Mouse (Mus musculus) adrenal gland, postnatal 25 days (tissue): ENCODE results near the gene Oxa1l. TPM values are rescaled to one million over a fixed set of nuclear protein-coding genes. Genes with fewer than 3 reads are reported as not detected.
A peak's percentile ranks its signal among the peaks of the same experiment; 100 is the strongest.
"Not testable (repeated sequence)": the region's sequence is repeated elsewhere in the genome, so short reads cannot be mapped to it uniquely, and the experiment has no call there.

Source experiments
- DNase-seq: peaks from one replicate; pipeline ENCODE4 v3.0.0; 2021; ENCODE audit warnings: mixed read lengths
- long read RNA-seq: library from polyadenylated mRNA; stranded (forward); transcript quantifications from one replicate; pipeline ENCODE4 v2.0.0, GENCODE M21; 2021
- total RNA-seq: library from RNA; stranded (reverse); gene quantifications from 2 replicates; pipeline ENCODE4 v1.2.3, GENCODE M21; 2021

The Oxa1l gene
- 111 and 126 TPM in 2 replicates for total RNA-seq
- long read RNA-seq, transcript Oxa1l-201 (10 exons, 2,538 nt): major isoform, 39 of 66 reads
- long read RNA-seq, partial matches to known transcripts: 14 of 66 reads
- long read RNA-seq, other reads (novel, unspliced or antisense): 12 of 66 reads

DNA sequence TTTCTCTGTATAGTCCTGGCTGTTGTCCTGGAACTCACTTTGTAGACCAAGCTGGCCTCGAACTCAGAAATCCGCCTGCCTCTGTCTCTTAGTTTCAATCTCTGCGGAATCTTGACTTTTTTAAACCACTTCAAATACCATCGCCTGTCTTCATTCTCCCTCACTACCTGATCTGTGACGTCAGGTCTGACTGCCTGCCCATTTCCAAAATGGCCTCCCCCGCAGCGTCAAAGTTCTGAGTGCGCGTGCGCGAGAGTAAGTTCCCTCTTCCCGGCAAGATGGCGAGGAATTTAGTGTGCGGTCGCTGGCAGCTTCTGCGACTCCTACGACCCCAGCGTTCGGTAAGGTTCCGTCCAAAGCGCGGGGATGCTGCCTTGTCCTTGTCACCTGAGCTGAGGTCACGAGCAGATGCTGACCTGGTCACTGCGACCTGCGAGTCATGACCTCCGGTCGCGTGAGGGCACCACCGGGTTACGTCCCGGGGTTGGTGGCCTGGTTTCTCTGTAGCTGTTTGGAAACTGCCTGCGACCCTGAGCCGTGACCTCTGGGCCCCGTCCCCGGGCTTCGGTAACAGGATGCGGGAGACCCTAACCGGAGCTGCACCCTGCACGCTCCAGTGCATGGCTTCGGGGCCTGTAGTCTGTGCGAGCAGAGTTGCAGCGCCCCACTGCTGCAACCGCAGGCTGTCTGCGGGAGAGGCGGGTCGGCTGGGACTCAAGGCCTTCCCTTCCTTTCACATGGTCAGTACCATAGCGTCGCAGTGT is at the start of gene Oxa1l:
Gene Oxa1l (plus strand): TSS at position 258 of the 764 bp plus-strand sequence.
- peak; percentile 96 for DNase-seq

DNA sequence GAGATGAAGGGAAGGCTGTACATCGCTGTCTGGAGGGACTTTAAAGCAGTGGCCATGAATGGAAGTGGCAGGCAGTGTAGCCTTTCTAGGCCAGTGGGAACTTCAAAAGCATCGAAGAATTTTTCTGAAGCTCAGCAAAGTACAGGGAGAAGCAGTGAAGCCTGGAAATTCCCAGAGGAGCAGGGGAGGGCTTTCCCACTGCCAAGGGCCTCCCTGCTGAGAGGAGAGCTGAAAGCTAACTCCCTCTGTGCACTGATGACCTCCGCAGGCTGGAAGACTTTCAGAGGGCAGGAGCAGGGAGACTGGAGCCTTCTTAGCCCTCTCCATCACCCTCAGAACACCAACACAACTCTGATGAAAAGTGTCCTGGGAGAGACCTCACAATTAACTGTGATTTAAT is 48.9 kb upstream of the Oxa1l start:
- peak; percentile 8 for DNase-seq

DNA sequence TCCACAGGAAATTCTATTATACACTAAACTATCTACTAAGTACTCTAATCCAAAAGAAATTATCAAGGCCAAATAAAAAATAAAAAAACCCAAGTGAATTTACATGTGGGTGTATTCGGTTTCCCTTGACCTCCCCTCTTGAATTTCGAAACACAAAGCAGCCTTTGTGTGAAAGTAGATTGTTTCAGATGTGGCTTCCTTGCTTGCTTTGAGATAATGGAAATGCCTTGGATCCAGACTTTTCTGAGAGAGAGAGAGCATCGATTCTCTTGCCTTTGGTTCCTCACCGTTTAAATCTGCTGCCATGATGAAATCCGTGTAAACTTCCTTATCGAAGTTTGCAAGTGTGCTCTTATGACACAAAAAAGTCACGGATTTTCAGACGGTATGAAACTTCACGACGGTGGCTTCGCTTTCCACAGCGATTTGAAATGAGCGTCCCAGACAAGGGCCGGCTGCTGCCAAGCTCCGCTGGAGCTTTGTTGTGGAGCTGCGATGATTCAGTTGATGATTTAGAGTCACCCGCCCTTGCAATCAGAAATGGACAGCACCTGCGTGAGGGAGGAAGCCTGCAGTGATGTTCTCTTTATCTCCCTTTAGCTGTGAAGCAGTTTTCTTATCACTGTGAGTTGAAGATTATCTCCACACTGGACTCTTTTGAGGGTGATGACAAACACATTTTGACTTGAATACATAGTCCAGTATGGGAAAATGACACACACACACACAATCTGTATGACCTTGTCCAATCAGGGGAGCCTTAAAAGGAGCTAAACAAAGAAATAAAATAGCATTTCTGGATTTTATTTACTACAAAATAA is 38.9 kb upstream of the Oxa1l start:
- peak; percentile 26 for DNase-seq

DNA sequence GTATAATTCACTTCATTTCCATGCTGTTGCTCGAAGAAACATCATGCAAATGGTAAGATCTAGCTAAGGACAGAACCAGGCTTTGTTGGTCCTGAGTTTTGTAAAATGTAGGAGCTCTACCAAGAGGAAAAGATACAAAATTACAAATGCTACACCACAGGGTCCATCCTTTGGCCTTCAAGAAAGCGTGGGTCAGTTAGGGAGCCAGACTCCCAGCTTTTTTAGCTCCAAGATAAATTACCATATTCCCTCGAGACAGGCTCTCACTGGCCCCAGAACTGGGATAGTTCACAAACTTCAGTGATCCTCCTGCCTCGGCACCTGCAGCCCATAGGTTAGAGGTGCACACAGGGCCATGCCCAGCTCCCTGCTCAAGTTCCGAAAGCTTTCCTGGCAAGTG is 36.1 kb upstream of the Oxa1l start:
- DNase-seq: no peak

DNA sequence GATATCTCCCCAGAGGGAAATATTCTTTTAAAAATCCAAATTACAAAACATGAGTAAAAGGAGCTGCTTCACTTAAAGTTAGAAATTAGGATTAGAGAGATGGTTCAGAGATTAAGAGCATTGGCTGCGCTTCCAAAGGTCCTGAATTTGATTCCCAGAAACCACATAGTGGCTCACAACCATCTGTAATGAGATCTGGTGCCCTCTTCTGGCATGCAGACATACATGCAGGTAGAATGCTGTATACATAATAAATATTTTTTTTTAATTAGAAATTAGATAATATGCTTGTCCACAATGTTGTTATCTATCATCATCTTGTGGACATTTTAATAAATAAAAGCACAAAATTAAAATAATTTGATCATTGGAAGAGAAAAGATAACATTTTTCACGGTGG is 32.1 kb upstream of the Oxa1l start:
- no peak for DNase-seq

DNA sequence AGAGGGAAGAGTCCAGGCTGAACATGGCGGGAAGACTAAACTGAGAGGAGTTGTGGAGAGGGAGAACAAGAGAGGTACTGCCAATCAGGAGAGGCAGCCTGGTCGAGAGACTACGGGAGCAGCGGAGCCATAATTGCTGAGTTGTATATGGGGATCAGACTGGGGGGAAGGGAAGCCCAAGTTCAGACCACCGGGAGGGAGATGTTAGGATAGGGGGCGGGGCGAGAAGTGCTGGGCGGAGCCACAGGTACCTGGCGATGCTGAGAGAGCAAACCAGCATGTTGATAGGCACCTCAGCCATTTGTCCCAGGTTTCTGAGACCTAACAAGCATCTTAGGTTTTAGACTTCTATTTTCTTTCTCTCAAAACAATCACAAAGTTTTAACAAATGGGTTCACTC is 31.4 kb upstream of the Oxa1l start:
- DNase-seq: no peak

DNA sequence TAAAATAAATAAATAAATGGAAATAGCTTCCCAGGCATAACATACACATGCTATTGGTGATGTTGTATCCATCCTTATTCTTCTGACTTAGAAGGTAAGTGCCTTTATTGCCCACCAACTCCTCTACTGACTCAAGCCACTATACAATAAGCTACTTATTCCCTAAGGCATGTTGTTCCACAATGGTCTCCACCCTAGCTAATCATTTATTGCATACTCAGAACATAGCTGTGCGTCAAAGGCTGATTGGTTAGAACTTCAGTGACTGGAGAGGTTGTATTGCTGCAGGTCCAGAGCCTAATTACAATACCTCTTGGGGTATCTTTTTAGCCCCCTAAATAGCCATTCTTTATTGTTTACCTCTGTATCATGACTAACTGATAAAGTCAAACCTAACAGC is 29.5 kb upstream of the Oxa1l start:
- no peak for DNase-seq

DNA sequence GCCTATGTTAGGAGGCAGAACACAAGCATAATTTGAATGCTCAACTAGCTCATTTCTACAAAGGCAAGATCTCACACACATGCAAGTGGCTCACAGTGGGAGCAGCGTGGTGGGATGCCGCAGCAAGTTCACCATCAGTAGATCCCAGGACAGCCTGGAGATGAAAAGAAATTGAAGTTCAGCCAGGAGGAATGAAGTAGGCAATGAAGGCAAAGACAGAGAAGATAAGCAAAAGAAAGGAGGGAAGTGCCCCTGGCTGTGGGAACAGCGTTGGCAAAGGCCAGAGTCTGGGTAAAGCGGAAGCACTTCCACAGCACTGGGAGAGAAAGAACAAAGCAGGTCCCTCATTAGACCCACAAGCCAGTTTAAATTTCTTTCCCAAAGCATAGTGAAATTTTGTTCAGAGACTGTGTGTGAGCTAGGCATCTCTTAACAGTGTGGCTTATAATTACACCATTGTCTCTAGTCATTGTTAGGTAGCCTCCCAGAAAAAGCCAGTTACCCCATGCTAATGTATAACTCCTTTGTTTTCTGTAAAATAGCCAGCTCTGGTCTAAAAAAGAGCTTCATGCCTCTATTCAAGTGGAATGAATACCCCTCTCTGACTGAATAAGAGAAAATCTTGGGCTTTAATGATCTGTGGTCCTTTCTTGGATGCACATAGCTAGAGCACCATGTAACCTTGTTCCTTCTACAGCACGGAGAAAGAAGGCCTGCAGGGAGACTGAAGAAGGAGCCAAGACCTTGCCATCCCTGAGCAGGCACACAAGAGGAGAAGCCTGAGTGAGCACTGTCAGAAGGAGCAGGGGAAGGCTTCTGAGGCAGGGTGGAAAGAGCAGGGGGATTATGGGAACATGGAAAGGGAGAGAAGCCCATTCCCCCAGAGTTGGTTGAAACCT is 28.2 kb upstream of the Oxa1l start:
- no peak for DNase-seq

DNA sequence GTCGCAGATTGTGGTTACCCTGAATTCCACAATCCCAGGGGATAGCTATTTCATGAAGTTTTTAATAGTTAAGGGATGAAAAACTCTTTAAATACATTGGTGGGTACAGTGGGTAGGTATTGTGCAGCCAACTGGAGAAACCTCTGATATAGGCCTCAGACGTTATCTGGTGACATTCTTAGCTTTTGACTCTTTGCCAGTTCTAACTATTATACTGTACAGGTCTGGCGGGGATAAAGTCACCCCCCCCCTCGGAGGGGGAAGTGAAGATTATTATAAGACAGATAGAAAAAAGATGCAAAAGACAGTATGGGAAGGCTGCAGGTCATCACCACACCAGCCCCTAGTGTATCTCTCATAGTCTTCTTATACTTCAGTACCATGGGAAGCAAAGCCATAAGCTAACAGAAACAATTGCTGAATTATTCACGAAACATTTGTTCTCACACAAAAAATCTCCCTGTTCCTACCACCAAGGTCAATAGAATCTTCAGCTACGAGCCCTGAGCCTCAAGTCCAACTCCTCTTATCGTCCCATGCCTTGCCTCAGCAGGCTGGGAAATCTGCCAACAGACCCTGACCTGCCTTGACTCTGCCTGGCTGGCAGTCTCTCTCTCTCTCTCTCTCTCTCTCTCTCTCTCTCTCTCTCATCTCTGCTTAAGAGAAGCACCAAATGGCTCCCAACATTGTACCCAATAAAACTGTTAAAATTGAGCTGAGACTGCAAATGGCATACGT is 27.0 kb upstream of the Oxa1l start:
- peak; percentile 73 for DNase-seq

DNA sequence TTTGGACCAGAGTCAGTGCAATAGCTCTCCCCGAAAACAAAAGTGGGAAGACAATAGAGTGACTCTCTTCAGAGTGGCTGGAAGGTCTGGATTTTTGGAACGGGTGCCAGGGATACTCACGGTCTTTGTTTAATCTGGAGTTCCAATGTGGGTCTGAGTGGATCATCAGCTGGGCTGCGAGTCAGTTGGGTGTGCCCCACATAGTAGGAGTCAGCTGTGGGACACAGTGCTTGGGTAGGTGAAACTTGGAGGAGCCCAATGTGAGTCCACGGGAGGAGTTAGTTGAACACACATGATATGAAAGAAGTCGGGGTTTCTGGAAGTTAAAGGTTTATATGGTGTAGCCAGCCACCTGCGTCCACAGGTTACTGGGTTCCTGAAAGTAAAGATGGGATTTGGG is 19.8 kb upstream of the Oxa1l start:
- no peak for DNase-seq

DNA sequence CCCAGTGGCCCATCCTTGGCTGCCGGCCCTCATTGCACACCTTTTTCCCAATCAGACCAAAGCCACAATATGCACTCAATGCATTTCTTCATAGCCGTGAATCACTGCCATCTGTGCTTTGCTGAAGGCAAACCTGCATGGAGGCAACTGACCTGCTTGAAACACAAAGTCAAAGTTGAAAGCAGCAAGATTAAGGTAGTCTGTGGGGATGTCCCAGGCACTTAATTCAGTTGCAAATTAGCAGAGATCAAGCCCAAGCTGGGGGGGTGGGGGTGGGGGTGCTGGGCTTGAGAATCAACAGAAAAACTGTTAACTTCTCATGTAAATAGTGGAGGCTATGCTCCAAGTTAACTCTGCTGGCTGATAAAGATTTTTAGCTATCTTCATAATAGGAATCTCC is 18.8 kb upstream of the Oxa1l start:
- not testable (repeated sequence) for DNase-seq

DNA sequence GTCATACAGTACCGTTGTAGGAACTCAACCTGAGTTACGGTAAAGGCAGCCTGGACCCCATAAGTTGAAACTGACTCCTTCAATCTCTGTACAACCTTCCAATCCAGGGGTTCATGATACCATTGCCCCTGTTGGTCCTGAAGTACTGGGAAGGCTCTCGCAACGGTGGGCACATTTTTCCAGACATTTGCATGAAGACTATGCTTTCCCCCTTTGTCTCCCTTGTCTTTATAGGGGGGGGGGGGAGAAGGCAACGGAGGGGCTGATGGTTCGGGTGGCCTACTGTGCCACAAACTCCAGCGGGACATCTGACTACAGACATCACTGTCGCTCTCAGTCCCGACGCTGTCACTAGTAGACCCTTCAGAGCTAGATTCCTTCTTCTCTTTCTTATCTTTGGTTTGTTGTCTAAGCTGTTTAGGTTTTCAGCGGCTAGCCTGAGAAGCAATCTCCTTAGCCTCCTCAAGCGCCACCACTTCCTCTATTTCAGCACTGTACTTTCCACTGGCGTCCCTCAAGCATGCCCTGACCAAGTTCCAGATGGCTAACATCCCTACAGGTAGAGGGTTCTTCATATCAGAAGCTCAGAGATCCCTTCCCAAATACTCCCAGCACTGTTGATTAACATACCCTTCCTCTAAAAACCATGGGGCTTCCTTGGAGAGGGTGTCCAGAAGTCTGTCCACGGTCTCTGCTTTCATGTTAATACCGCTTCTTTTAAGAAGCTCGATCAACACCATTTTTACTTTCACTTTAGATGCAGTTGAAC is 9.7 kb upstream of the Oxa1l start:
- not testable (repeated sequence) for DNase-seq

DNA sequence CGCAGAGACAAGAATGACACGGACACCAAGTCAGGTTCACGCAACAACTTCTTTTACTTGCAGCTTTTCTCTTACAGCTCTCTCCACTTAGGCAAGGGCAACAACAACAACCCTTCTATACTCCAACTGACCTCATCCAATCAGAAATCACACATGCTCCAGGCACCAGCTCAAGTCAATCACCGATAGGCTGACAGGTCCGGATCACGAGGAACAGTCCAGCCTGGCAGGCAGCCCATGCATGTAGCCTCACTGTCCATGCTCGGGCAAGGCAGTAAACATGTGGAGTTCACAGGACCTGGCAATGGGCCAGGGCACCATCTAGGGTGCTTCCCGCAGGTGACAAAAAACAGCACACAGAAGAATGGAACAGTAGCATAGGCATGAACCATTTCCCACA is 8.3 kb upstream of the Oxa1l start:
- no peak for DNase-seq

DNA sequence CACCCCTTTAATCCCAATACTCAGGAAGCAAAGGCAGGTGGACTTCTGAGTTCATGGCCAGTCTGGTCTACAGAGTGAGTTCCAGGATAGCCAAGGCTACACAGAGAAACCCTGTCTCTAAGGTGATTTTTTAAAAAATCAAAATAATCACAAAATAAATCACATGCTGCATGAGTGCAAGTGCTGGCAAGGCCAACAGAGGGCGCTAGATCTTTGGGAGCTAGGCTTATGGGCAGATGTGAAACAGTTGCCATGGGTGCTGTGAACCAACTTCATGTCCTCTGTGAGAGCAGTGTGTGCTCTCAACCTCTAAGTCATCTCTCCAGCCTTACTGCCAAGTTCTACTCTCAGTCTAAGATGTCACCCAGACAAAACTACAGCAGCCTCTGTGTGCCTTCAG is 6.2 kb upstream of the Oxa1l start:
- no peak for DNase-seq

DNA sequence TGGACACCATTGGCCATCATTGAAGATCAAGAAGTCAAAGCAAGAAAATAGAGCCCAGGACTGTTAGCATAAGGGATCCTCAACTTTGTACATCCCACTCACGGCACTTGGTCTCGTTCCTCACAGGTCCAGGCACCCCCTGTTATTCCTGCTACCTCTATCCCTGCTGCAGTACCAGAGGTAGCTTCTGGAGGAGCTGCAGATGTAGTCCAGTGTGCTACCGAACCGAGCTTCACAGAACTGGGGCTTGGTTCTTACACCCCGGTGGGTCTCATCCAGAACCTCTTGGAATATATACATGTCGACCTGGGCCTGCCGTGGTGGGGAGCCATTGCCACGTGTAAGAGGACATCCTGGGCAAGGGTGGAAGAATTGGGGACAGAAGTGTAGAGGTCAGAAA is 2.5 kb downstream of the Oxa1l start:
- DNase-seq: no peak

DNA sequence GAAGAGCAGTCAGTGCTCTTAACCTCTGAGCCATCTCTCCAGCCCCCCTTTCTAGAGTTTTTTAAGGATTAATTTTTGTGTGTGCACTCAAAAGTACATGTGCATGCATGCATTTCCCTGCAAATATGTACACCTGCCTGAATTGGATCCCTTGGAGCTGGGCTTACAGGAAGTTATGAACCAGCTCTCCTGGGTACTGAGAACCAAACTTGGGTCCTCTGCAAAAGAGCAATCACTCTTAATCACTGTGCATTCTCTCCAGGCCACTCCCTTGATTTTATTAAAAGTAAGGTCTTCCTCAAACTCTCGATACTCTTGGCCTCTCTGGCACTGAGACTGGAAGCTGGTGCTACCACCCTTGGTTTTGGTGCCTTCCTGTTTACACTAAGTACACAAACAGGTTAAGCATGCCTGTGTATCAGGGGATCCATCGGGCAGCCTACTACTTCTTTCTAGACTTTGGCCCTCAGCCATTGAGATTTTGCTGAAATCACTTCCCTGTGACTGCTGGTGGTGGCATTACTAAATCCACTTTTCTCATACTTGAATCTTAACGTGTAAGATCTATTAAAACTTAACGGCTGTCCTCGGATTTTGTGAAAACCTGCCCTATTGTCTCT is 4.5 kb downstream of the Oxa1l start:
- DNase-seq: no peak

DNA sequence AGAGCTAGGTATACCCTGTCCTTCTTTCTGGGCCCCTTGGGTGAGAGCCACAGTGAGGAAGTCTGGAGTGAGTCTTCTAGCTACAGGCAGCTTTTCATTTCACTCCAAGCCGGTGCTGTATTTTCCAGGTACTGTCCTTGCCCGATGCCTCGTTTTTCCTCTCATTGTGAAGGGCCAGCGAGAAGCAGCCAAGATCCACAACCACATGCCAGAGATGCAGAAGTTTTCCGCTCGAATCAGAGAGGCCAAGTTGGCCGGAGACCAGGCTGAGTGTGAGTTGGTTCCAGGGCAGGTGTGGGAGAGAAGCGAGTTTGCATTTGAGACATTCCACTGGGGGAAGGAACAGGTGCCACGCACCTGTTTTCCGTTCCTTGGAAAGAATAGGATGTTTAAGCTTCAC is 5.9 kb downstream of the Oxa1l start:
- no peak for DNase-seq

DNA sequence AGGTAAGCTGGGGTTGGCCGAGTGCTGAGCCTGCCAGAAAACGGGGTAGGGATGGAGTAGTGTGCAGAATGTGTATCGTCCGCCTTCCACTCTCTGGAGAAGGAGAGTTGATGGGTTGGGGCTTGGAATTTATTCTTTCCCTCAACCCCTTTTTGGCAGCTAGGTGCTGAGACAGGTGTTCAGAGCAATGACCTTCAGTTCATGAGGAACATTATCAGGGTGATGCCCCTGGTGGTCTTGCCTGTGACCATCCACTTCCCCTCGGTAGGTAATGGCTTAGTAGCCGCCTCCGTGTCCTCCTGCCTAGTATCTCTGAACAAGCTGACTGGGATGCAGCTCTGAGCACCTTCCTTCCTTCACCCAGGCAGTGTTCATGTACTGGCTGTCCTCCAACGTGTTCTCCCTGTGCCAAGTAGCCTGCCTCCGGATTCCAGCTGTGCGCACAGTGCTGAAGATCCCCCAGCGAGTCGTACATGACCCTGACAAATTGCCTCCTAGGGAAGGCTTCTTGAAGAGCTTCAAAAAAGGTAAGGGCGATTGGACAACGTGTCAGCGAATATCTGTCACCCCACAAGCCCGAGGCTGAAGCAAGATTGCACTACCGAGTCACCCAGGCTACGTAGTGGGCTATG is 6.9 kb downstream of the Oxa1l start:
- peak; percentile 26 for DNase-seq

DNA sequence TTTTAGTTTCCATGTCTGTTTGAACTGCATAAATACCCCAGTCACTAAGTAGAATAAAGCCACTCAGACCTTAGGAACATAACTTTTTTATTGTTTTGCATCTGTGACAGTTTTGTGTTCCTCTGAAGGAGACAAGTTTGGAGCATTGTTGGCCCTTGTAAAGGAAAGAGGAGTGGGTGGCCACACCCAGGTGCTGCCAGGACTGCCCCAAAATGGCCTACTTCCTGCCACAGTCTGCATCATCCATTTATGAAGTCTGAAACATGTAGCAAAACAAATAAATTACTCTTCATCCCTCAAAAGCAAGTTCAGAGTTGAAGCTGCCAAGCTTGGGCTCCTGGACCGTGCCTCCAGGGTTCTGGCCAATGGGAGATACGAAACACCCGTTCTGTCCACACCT is 8.7 kb downstream of the Oxa1l start:
- no peak for DNase-seq

DNA sequence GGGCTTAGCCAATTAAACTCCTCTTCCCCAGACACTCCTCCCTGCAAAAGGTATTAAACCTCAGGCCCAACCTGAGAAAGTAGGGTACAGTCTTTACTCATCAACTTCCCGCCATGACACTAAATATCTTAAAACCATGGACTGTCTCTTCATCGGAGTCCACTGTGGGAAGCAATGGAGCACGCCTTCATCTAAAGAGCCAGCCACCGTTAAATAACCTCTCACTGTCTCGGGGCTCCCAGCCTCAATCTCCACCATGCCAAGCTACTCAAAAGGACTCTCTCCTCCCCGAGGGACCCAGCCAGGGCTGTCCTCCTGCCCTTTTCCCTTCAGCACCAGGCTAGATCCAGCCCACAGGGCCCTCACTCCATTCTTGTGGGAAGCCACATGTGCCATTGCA is 10.0 kb downstream of the Oxa1l start:
- DNase-seq: no peak
